Mouse (Mus musculus): ENCODE results near the gene Mrps11. TPM values are rescaled to one million over a fixed set of nuclear protein-coding genes. Genes with fewer than 3 reads are reported as not detected.

Mrps11 gene
- polyA plus RNA-seq (2015; fragmentation: Nextera tagmentation; extraction: Ambion mirVana), result 73.1 and 79.1 TPM in 2 replicates

DNA sequence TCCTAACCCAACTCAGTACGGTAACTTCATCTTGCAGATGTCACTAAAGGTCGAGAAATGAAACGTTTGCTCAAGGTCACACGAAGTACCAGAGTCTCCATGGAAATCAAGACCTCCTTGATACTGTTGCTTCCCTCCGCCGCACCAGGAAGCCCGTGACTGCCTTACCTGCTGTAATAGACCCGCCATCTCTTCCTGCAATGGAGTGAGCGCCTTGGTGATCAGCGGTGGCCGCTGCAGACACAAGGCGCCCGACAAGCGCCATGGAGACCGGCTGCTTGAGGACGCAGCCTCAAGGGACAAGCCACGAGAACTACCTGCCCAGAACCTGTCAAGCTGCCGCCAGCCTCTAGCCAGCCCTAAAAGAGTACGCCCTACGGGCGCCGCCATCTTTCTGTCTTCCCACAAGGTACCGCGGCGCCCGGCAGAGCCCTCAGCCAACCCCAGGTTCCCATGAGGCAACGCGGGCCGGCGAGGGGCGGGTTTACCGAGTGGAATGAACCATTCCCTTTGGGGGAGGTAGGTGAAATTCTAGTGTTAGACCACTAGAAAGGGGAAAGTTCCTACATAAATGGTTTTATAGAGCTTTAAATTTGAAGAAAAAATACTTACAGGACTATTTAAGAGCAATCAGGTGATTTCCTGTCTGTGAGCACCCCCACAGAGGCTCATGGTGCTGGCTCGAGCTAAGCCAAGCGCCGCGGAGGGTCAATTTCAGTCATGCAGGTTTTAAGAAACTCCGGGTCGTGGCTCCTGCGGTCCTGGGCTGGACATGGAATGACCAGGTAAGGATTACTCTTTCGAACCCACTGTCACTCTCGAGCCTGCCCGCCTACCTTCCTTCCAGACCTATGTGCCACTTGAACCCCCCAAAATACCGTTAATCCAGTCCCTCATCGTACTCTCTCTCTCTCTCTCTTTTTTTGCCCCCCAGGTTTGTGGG lies at the start of gene Mrps11, which contains the start of gene Mrpl46:
Gene Mrps11, plus strand, starts transcription at position 481 of the 943 bp plus-strand sequence.
Gene Mrpl46, minus strand, starts transcription at position 893 of the 943 bp plus-strand sequence.
- Histone ChIP-seq H3K36me3 (peaks cover 31% of the 10 kb centered on the region), H3K27me3 (no peaks in the 10 kb centered on the region)

DNA sequence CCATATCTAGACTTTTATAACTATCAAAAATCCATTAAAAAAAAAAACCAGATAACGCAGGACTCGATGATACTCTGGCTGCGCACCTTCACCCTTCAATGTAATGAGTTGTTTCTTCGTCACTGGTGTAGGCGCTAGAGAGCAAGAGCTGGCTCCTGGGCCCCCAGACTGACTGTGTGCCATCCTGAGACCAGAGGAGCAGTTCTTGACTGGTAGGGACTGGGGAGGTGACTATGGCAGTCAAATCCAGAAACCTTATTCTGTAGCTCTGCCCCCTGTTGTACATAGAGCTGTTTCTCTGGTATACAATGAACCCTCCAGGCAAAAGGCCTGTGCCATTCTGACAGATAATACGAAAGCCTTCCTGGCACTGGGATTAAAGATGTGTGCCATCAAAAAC lies 45.7 kb upstream of the Mrps11 start:
- 96% methylated on average over 6 of the region's 6 CpGs for WGBS

More for the DNA sequence above, at the start of gene Mrps11, which contains the start of gene Mrpl46:
- peak within 1 kb of the TSS; percentile 93 for H3K4me2 ChIP-seq (replicated peaks)
- H3K9me3 ChIP-seq, result no peaks in the 10 kb centered on the region
- peaks cover 21% of the 10 kb centered on the region for H3K4me1 ChIP-seq (replicated peaks)
- peak within 1 kb of the TSS; percentile 84 for H3K9ac ChIP-seq (replicated peaks)
- WGBS, result under 1% methylated on average over 44 of the region's 44 CpGs
- peak within 1 kb of the TSS; percentile 72 for H3K4me3 ChIP-seq (replicated peaks)
- peak; percentile 98 for ATAC-seq
- no peak within 1 kb of the TSS for H3K27ac ChIP-seq

DNA sequence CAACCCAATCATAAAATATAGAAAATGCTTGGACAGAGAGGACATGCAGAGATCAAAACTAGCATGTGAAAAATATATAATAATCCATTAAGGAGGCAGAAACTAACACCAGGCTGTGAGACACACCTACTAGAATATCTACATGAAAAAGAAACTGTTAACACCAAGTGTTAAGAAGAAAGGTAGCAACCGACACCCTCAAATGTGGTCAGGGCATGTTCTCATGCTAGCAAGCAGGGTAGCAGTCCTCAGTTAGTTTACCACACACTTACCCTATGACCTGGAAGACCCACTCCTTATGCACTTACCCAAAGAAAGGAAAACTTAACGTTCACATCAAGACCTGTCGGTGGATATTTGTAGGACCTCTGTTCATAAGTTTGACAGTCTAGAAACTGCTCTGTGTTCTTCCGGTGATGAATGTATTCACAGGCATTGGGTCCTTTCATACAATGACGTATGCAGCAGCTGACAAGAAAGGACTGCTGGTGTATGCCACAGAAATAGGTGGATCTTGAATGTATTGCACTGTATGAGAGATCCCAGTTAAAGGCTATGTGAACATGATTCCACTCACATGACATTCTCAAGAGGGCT lies 45.2 kb upstream of the Mrps11 start, which contains the start of gene Ntrk3:
Gene Ntrk3, minus strand, starts transcription at position 399 of the 597 bp plus-strand sequence.
- Histone ChIP-seq H3K4me1 (replicated peaks) (no peaks in the 10 kb centered on the region), H3K36me3 (no peaks in the 10 kb centered on the region), H3K4me3 (replicated peaks) (no peak within 1 kb of the TSS), H3K9ac (replicated peaks) (no peak within 1 kb of the TSS), H3K27me3 (no peaks in the 10 kb centered on the region), H3K27ac (no peak within 1 kb of the TSS), H3K9me3 (no peaks in the 10 kb centered on the region), H3K4me2 (replicated peaks) (no peak within 1 kb of the TSS)
- ATAC-seq, result no peak
- 88% methylated on average over 5 of the region's 5 CpGs for WGBS

More for the DNA sequence above, 45.7 kb upstream of the Mrps11 start:
- H3K27me3 ChIP-seq, result no peaks in the 10 kb centered on the region
- no peak overlapping the region for H3K4me3 ChIP-seq (replicated peaks)
- H3K4me1 ChIP-seq (replicated peaks), result no peaks in the 10 kb centered on the region
- H3K4me2 ChIP-seq (replicated peaks), result no peak overlapping the region
- no peak overlapping the region for H3K27ac ChIP-seq
- H3K36me3 ChIP-seq, result no peaks in the 10 kb centered on the region
- H3K9ac ChIP-seq (replicated peaks), result no peak overlapping the region
- no peak for ATAC-seq
- no peaks in the 10 kb centered on the region for H3K9me3 ChIP-seq

DNA sequence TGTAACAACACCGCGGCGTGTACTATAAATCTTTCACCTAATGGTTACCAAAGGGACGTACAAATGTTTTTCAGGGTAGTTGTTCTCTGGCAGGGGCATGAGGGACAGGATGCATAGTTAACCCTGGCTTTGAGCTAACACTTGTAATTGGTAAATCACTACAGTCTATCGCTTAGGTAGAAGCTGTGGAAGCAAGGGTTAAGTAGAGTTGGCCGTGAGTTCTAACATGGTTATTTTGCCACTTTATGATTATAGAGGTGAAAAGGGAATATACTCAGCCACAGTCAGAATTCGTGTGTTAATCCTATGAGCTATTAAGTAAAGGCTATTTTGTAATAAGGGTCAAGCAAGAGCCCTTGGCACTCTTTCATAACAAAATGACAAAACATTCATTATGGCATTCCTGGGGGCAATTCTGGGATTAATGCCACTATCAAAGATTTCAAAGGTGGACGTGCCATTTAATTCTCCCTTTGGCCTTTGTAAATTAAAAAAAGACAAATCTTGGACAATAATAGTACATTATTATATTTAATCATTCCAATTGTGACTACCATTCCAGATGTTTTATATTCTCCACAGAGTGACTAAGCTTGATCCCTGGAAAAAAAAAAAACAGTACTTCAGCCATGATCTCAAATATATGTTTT lies 43.4 kb upstream of the Mrps11 start:
- no peaks in the 10 kb centered on the region for H3K9me3 ChIP-seq
- H3K4me3 ChIP-seq (replicated peaks), result no peak overlapping the region
- no peak overlapping the region for H3K27ac ChIP-seq
- WGBS, result 88% methylated on average over 8 of the region's 8 CpGs
- no peaks in the 10 kb centered on the region for H3K27me3 ChIP-seq
- H3K9ac ChIP-seq (replicated peaks), result no peak overlapping the region
- H3K4me2 ChIP-seq (replicated peaks), result no peak overlapping the region
- H3K36me3 ChIP-seq, result no peaks in the 10 kb centered on the region
- no peak for ATAC-seq
- no peaks in the 10 kb centered on the region for H3K4me1 ChIP-seq (replicated peaks)

DNA sequence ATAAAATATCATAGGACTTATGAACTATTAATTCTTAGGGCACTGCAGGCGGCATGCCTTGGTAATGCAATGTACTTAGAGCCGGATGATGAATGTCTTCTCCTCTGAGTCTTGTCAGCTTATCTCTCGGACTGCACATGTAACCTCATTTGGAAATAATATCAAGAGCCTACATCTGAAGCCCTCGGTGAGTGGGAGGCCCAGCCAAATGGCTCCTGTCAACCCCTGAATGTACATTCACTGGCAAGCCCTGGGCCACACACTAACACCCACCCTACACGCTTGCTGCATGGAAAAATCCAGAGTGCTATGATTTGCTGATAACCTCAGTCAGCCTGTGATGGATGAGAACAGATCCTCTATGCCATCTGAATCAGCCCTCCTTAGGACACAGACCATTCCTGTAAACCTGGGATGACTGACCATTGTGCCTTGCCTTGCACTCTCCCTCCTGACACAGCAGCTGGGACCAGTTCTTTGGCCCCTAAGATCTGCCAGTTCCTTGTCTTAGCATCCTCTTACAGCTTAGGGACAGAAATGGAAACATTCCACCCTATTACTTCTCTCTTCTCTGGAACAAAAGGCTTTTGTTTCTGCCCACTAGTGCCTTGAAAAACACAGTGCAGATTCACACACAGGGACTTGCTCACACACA lies 39.1 kb upstream of the Mrps11 start:
- Histone ChIP-seq H3K9ac (replicated peaks) (no peak overlapping the region), H3K27ac (no peak overlapping the region), H3K4me1 (replicated peaks) (no peaks in the 10 kb centered on the region), H3K9me3 (no peaks in the 10 kb centered on the region), H3K4me3 (replicated peaks) (no peak overlapping the region), H3K27me3 (no peaks in the 10 kb centered on the region), H3K4me2 (replicated peaks) (no peak overlapping the region), H3K36me3 (no peaks in the 10 kb centered on the region)
- ATAC-seq, result no peak
- WGBS, result 77% methylated on average over 5 of the region's 5 CpGs

DNA sequence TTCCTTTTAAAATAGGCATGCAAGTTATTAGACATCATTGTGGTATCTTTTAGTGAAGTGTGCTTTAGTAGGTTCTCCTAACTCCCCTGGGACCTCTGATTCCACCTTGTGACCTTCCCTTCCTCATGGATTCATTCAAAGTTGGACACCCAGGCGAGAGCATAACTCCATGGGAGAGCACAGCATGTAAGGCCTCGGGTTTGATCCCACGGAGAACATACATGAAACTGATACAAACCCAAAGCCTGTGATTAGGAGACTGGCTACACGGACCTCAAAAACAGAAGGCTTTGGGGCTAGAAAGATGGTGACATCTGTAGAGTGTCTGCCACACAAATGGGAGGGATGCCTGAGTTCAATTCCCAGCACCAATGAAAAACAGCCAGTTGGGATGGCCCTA lies 30.0 kb upstream of the Mrps11 start:
- Histone ChIP-seq H3K4me2 (replicated peaks) (no peak overlapping the region), H3K27ac (no peak overlapping the region)
- 91% methylated on average over 4 of the region's 4 CpGs for WGBS

DNA sequence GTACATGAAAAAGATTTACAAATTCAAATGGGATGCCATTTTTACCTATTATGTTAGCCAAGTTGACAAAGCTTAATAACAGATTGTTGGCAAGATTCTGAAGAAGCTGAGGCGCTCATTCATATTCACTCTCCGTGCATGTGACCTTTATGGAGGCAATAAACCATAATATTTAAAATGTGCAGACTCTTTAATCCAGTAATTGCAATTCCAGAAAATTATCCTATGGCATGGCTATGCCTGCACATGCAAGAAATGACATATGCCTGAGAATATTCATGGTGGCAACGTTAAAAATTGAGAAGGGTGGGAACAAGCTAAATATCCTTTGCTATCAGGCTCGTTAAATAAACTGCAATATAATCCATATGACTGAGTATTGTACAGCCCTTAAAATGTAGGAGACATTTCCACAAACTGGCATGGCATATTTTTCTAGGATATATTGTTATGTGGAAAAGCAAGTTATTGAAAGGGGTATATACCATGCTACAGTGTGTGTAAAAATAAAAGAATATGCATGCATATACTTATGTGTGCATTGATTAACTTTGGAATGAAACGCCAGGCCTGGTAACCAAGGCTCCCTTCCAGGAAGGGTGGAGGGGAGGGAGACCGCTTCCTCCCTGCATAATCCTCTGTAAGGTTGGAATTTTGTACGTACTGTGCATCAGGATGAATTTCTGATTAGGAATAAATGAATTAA lies 29.0 kb upstream of the Mrps11 start:
- Histone ChIP-seq H3K27me3 (no peaks in the 10 kb centered on the region), H3K9ac (replicated peaks) (no peak overlapping the region), H3K27ac (no peak overlapping the region), H3K36me3 (no peaks in the 10 kb centered on the region), H3K9me3 (no peaks in the 10 kb centered on the region), H3K4me3 (replicated peaks) (no peak overlapping the region), H3K4me1 (replicated peaks) (0 out of 2 replicates have a peak, but pooled peaks cover 2% of the 10 kb centered on the region), H3K4me2 (replicated peaks) (no peak overlapping the region)
- ATAC-seq, result no peak
- WGBS, result 68% methylated on average over 7 of the region's 7 CpGs

More for the DNA sequence above, 30.0 kb upstream of the Mrps11 start:
- H3K4me1 ChIP-seq (replicated peaks), result 0 out of 2 replicates have a peak, but pooled peaks cover 2% of the 10 kb centered on the region
- H3K27me3 ChIP-seq, result no peaks in the 10 kb centered on the region
- H3K9ac ChIP-seq (replicated peaks), result no peak overlapping the region
- no peak overlapping the region for H3K4me3 ChIP-seq (replicated peaks)
- ATAC-seq, result no peak
- H3K9me3 ChIP-seq, result no peaks in the 10 kb centered on the region
- H3K36me3 ChIP-seq, result no peaks in the 10 kb centered on the region

DNA sequence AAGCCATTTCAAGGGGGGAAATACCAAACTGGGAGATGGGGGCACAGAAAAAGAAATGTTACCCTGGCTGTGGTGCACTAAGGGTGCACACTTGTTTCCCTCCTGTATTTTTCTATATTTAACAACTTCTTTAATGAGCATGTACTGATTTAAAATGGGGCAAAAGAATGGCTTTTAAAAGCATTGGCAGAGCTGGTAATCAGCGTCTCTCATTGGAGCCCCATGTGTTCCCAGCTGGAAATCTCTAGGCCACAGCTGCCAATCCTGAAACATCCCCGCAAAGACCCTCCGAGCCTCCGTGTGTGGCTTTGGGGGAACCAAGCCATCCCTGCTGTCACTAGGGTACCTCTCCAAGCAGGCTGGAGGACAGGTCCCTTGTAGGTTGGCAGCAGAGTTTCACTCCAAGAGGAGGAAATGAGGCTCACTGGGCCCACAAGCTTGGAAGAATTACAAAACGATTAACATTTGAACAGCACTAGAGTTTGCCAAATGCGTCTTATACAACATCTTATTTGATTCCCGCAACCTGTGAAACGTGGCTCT lies 28.4 kb upstream of the Mrps11 start:
- Histone ChIP-seq H3K4me1 (replicated peaks) (0 out of 2 replicates have a peak, but pooled peaks cover 2% of the 10 kb centered on the region), H3K4me2 (replicated peaks) (no peak overlapping the region), H3K9ac (replicated peaks) (no peak overlapping the region), H3K9me3 (no peaks in the 10 kb centered on the region), H3K36me3 (no peaks in the 10 kb centered on the region), H3K27me3 (no peaks in the 10 kb centered on the region), H3K27ac (no peak overlapping the region), H3K4me3 (replicated peaks) (no peak overlapping the region)
- no peak for ATAC-seq
- 48% methylated on average over 8 of the region's 8 CpGs for WGBS

DNA sequence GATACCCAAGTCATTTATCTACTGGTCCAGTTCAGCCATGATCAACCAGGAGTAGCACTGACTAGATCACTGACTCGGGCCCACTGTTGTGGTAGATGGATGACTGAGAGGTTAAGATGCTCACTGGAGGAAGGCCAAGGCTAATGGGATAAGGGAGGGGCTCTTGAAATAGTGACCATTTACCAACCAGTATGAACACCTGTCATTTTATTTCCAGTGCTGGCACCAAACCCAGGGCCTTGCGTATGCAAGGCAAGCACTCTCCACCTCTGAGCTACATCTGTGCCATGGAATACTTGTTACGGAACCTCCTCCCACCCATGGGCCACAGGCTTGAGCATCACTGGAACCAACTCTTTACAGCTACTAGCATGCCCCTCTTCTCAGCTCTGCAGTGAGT lies 19.1 kb upstream of the Mrps11 start:
- H3K9me3 ChIP-seq, result no peaks in the 10 kb centered on the region
- no peak overlapping the region for H3K27ac ChIP-seq
- H3K4me1 ChIP-seq (replicated peaks), result peaks cover 4% of the 10 kb centered on the region; the same call in 1 of the 2 replicates
- no peak for ATAC-seq
- no peaks in the 10 kb centered on the region for H3K36me3 ChIP-seq
- 0 out of 2 replicates have a peak, but pooled peaks cover 2% of the 10 kb centered on the region for H3K27me3 ChIP-seq
- 94% methylated on average over 3 of the region's 3 CpGs for WGBS
- H3K9ac ChIP-seq (replicated peaks), result no peak overlapping the region
- no peak overlapping the region for H3K4me3 ChIP-seq (replicated peaks)
- no peak overlapping the region for H3K4me2 ChIP-seq (replicated peaks)

DNA sequence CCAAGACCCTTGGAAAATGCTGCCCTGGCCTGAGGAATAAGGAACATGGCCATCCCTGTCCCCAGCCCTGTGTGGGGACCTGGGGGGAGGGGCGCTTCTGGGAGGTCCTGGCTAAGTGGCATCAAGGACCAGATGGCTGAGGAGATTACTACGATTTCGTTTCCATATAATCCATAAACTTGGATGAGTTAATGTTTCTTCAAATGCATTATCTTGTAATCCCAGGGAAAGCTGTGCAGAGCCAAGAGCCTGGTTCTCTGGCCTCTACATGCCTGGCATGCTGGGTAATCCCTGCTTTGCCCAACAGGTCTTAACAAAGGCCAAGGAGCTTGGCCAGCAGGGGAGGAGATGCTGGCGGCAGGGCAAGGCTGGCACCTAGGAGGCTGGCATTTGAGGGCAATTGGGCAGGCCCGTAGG lies 17.7 kb upstream of the Mrps11 start:
- no peaks in the 10 kb centered on the region for H3K36me3 ChIP-seq
- H3K27me3 ChIP-seq, result 0 out of 2 replicates have a peak, but pooled peaks cover 2% of the 10 kb centered on the region
- H3K4me1 ChIP-seq (replicated peaks), result peaks cover 4% of the 10 kb centered on the region; the same call in 1 of the 2 replicates
- no peak overlapping the region for H3K9ac ChIP-seq (replicated peaks)
- no peak overlapping the region for H3K4me3 ChIP-seq (replicated peaks)
- H3K9me3 ChIP-seq, result no peaks in the 10 kb centered on the region
- H3K27ac ChIP-seq, result no peak overlapping the region
- 68% methylated on average over 5 of the region's 5 CpGs for WGBS
- ATAC-seq, result no peak
- no peak overlapping the region for H3K4me2 ChIP-seq (replicated peaks)

All from midbrain, embryonic 13.5 days (tissue).